Mouse (Mus musculus): ENCODE data around the gene Phf14. TPM values are rescaled to one million over a fixed set of nuclear protein-coding genes. Genes with fewer than 3 reads are reported as not detected.
"Not testable (repeated sequence)": the region's sequence is repeated elsewhere in the genome, so short reads cannot be mapped to it uniquely, and the experiment has no call there.

Gene Phf14
- polyA plus RNA-seq (2015; fragmentation: Nextera tagmentation; extraction: Ambion mirVana), result 47.7 and 61.8 TPM in 2 replicates

DNA sequence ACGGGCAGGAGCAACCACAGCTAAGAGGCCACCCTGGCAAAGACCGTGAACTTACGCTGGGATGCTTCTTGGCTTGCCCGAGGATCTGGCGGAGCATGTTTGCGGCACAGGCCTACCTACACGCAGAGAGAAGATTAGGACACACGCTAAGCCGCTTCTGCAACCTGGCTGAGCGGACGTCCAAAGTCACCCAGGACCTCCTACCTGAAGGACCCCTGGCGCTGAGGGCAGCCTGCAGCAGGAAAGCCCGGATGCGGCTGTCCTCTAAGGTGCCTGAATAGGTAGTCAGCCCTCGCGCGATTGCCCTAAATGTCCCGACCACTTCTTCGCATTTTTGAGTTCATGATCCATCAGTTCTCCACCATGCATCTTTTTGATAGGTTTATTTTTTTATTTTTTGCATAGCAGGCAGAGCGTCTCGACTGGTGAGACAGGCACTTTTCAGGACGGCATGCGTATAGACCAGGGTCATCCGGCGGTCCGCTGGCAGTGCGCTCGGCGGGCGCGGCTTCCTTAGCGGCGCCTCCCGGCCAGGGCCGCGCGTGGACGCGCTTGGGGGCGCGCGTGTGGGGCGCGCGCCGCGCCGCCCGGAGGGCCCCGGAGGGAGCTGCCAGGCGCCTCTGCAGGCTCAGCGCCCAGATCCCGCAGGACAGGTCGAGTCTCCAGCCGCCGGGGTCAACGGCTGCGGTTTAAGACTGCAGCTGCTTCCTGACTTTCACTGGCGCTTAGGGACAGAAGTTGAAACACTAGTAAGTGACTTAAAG lies at the start of gene Phf14, which contains the start of gene Ndufa4:
Gene Phf14 (plus strand): TSS at position 541 of the 764 bp plus-strand sequence.
Gene Ndufa4 (minus strand): TSS at position 229 of the 764 bp plus-strand sequence.
- Histone ChIP-seq H3K9ac (replicated peaks; ENCODE audit: low read length) (peak within 1 kb of the TSS; percentile 93), H3K4me2 (replicated peaks; ENCODE audit: low read depth, low read length) (peak within 1 kb of the TSS; percentile 60), H3K9me3 (ENCODE audit: low read length) (no peaks in the 10 kb centered on the region), H3K27ac (ENCODE audit: low read length) (peak within 1 kb of the TSS; percentile 86), H3K36me3 (ENCODE audit: insufficient read depth, low read length) (peaks cover 15% of the 10 kb centered on the region; the same call in 1 of the 2 replicates), H3K4me3 (ENCODE audit: low read length) (peak within 1 kb of the TSS; percentile 91), H3K27me3 (ENCODE audit: insufficient read depth, low read length) (no peaks in the 10 kb centered on the region), H3K4me1 (ENCODE audit: insufficient read depth, low read length) (peaks cover 15% of the 10 kb centered on the region)
- WGBS, result under 1% methylated on average over 59 of the region's 59 CpGs
- ATAC-seq (ENCODE audit: low FRiP score, low TSS enrichment), result peak; percentile 98

DNA sequence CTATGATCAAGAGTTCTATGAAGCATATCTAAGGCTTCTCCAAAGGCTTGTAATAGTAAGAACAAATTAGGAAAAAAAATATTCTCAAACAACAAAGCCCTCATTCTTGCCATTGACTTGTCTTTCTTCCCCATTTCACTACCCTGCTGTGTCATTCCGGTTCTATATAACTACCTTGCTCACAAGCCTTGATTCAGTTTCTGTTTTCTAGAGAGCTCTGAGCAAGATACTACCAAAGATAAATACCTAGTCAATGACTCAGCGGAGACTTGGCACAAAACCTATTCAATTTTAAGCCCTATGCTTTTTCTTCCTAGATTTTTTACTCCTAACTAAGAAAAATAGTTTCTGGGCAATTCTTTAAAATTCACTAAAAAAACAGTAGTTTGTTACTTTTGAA lies 32.2 kb upstream of the Phf14 start:
- H3K36me3 ChIP-seq (ENCODE audit: insufficient read depth, low read length); H3K4me3 ChIP-seq (ENCODE audit: low read length); ATAC-seq (ENCODE audit: low FRiP score, low TSS enrichment); H3K4me1 ChIP-seq (ENCODE audit: insufficient read depth, low read length); H3K27ac ChIP-seq (ENCODE audit: low read length); H3K4me2 ChIP-seq (replicated peaks; ENCODE audit: low read depth, low read length); H3K9ac ChIP-seq (replicated peaks; ENCODE audit: low read length); H3K9me3 ChIP-seq (ENCODE audit: low read length); H3K27me3 ChIP-seq (ENCODE audit: insufficient read depth, low read length): not testable (repeated sequence)
- no CpG with 5 or more reads among the region's 2 CpGs for WGBS

DNA sequence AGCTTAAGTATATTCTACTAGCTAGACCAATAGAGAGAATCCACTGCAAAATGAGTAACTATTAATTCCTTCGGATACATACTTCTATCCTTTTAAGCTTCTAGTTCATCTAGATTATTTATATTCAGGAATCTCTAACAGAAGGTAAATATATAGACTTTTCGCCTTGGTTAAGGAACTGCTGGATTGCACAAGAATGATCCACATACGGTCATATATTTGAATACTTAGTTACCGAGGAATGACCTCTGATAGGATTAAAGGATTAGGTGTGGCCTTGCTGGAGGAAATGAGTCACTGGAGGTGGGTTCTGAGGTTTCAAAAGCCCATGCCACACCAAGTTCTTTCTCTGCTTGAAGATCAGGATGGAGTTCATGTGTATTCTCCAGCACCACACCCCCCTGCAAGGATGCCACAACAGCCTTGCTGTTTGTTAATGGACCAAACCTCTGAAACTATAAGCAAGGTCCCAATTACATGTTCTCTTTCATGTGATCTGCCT lies 6.7 kb upstream of the Phf14 start:
- Histone ChIP-seq H3K27ac (ENCODE audit: low read length) (no peak overlapping the region), H3K4me2 (replicated peaks; ENCODE audit: low read depth, low read length) (no peak overlapping the region), H3K27me3 (ENCODE audit: insufficient read depth, low read length) (no peaks in the 10 kb centered on the region), H3K9ac (replicated peaks; ENCODE audit: low read length) (no peak overlapping the region), H3K4me3 (ENCODE audit: low read length) (no peak overlapping the region), H3K36me3 (ENCODE audit: insufficient read depth, low read length) (peaks cover 47% of the 10 kb centered on the region), H3K9me3 (ENCODE audit: low read length) (no peaks in the 10 kb centered on the region), H3K4me1 (ENCODE audit: insufficient read depth, low read length) (peaks cover 1% of the 10 kb centered on the region)
- ATAC-seq (ENCODE audit: low FRiP score, low TSS enrichment), result no peak
- 93% methylated on average over 4 of the region's 4 CpGs for WGBS

DNA sequence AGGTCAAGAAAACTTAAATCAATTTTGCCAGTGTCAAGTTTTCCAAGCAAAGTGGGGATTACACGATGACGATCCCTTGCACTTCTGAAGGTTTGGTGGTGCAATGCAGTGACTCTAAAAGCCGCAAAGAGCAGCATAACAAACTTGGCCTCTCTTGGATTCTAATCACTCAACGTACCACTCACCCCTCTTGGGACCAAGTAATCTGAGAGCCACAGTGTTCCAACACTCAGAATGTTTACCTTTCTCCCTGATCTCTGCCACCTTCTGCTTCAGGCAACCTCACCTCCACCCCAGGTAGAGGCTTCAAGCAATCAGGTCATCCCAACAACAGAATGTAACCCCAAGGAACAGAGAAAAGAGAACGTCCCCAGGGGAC lies 730 bp upstream of the Phf14 start:
- Histone ChIP-seq H3K27me3 (ENCODE audit: insufficient read depth, low read length) (no peaks in the 10 kb centered on the region), H3K4me1 (ENCODE audit: insufficient read depth, low read length) (peaks cover 15% of the 10 kb centered on the region), H3K9ac (replicated peaks; ENCODE audit: low read length) (peak overlapping the region; percentile 93), H3K36me3 (ENCODE audit: insufficient read depth, low read length) (peaks cover 21% of the 10 kb centered on the region; the same call in 1 of the 2 replicates), H3K4me2 (replicated peaks; ENCODE audit: low read depth, low read length) (peak overlapping the region; percentile 60), H3K27ac (ENCODE audit: low read length) (peak overlapping the region; percentile 86), H3K9me3 (ENCODE audit: low read length) (no peaks in the 10 kb centered on the region), H3K4me3 (ENCODE audit: low read length) (peak overlapping the region; percentile 91)
- WGBS, result 2% methylated on average over 5 of the region's 5 CpGs
- peak; percentile 49 for ATAC-seq (ENCODE audit: low FRiP score, low TSS enrichment)

DNA sequence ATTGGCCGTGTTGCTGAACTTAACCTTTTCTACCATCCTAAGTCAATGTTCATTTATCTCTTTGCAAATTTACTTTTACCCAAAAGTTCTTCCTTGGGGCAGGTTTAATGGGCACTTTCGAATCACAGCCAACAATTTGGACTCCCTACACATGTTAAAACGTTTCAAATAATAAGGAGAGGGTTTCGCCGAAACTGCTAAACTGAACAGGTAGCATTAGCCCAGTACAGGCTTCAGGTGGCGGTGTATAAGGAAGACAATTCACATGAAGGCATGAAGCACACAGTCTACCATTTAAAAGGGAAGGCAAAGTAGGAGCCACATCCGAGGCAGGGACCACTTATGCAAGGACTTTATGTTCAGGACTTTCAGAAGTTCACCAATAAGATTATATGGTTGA lies 561 bp downstream of the Phf14 start:
- Histone ChIP-seq H3K27ac (ENCODE audit: low read length) (peak overlapping the region; percentile 35), H3K4me2 (replicated peaks; ENCODE audit: low read depth, low read length) (peak overlapping the region; percentile 60), H3K27me3 (ENCODE audit: insufficient read depth, low read length) (no peaks in the 10 kb centered on the region), H3K9ac (replicated peaks; ENCODE audit: low read length) (peak overlapping the region; percentile 93), H3K36me3 (ENCODE audit: insufficient read depth, low read length) (peaks cover 10% of the 10 kb centered on the region; the same call in 1 of the 2 replicates), H3K4me3 (ENCODE audit: low read length) (peak overlapping the region; percentile 91), H3K9me3 (ENCODE audit: low read length) (no peaks in the 10 kb centered on the region), H3K4me1 (ENCODE audit: insufficient read depth, low read length) (peaks cover 15% of the 10 kb centered on the region)
- WGBS, result 30% methylated on average over 7 of the region's 7 CpGs
- no peak for ATAC-seq (ENCODE audit: low FRiP score, low TSS enrichment)

DNA sequence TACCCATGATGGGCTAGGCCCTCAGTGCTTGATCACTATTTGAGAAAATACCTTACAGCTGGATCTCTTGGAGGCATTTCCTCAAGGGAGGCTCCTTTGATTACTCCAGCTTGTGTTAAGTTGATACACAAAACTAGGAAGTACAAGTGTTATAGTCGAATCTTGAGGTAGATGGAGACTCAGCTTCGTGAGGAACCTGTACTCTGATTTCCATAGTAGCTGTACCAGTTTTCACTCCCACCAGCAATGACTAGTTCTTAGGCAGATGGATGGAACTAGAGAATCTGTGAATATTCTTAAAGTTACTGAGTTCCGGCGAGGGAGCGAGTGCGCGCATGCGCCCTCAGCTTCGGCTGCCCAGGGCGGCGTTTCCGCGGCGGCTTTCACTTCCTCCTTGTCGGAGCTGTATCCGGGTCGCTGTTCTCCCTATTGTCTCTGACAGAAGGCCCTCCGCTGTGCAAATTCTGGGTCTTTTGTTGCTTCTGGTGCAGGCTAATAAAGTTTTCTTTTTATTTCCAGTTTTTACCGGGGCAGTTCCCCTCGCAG lies 18.0 kb downstream of the Phf14 start:
- Histone ChIP-seq H3K4me2 (replicated peaks; ENCODE audit: low read depth, low read length) (peak overlapping the region; percentile 75), H3K36me3 (ENCODE audit: insufficient read depth, low read length) (peaks cover 6% of the 10 kb centered on the region), H3K27ac (ENCODE audit: low read length) (peak overlapping the region; percentile 99), H3K9me3 (ENCODE audit: low read length) (no peaks in the 10 kb centered on the region), H3K4me3 (ENCODE audit: low read length) (peak overlapping the region; percentile 86), H3K27me3 (ENCODE audit: insufficient read depth, low read length) (no peaks in the 10 kb centered on the region), H3K9ac (replicated peaks; ENCODE audit: low read length) (peak overlapping the region; percentile 99), H3K4me1 (ENCODE audit: insufficient read depth, low read length) (peaks cover 18% of the 10 kb centered on the region)
- ATAC-seq (ENCODE audit: low FRiP score, low TSS enrichment), result peak; percentile 97
- 0% methylated on average over 20 of the region's 20 CpGs for WGBS

DNA sequence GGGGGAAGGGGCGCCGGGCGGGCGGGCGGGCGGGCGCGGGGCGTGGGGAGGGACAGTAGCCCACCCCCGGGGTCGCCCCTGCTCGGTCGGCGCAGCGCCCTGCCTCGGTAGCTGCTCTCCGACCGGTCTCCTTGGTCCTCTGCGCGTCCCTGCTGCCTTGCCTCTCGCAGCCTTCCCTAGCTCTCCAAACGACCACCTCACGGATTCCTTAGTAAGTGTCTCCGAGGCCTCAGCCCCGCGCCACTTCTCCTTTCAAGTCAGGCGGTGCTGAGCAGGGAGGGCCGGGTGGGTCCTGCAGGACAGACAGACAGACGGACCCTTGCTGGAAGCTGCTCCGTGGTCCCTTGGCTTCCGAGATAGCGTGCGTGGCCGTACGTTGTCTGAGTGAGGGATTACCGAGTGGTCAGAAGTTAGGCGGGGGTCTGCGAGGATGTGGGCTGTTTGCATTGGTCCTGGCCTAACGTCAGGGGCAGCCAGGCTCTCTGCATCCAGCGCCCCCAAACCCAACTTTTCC lies 18.5 kb downstream of the Phf14 start:
- Histone ChIP-seq H3K4me1 (ENCODE audit: insufficient read depth, low read length) (peaks cover 18% of the 10 kb centered on the region), H3K36me3 (ENCODE audit: insufficient read depth, low read length) (peaks cover 6% of the 10 kb centered on the region), H3K9me3 (ENCODE audit: low read length) (no peaks in the 10 kb centered on the region), H3K9ac (replicated peaks; ENCODE audit: low read length) (peak overlapping the region; percentile 99), H3K4me3 (ENCODE audit: low read length) (peak overlapping the region; percentile 86), H3K27ac (ENCODE audit: low read length) (peak overlapping the region; percentile 99), H3K4me2 (replicated peaks; ENCODE audit: low read depth, low read length) (peak overlapping the region; percentile 75), H3K27me3 (ENCODE audit: insufficient read depth, low read length) (no peaks in the 10 kb centered on the region)
- peak; percentile 89 for ATAC-seq (ENCODE audit: low FRiP score, low TSS enrichment)
- WGBS, result 0% methylated on average over 30 of the region's 40 CpGs

DNA sequence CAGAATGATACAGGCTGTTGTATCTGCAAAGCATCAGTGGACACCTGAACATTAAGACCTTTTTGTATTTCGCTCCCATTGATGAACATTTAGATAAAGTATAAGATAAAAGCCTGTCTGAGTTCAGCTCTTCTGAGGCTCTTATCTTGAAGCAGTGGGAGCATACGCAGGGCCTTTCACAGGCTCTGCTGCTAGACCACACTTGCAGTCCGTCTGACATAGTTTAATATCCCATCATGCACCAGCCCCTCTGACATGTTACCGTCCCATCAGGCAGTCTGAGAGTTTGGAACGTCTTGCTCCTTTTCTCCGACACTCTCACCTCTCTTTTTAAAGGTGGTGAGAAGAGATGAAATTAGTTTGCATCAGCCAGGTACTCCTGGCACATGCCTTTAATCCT lies 19.9 kb downstream of the Phf14 start:
- H3K4me3 ChIP-seq (ENCODE audit: low read length), result peak overlapping the region; percentile 86
- 70% methylated on average over 6 of the region's 6 CpGs for WGBS

DNA sequence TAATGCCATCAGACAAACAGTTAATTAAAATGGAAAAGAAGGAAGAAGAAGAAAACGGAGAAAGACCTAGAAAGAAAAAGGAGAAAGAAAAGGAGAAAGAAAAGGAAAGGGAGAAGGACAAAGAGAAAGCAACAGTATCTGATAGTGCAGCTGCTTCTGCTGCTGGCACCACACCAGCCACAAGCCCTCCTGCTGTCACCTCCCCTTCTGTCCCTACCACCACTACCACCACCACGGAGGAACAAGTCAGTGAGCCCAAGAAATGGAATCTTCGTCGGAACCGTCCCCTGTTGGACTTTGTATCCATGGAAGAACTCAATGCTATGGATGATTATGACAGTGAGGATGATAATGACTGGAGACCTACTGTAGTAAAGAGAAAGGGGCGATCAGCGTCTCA lies 25.8 kb downstream of the Phf14 start:
- 90% methylated on average over 7 of the region's 7 CpGs for whole genome bisulfite sequencing

More for the DNA sequence above, 19.9 kb downstream of the Phf14 start:
- Histone ChIP-seq H3K9me3 (ENCODE audit: low read length) (no peaks in the 10 kb centered on the region), H3K27me3 (ENCODE audit: insufficient read depth, low read length) (no peaks in the 10 kb centered on the region), H3K9ac (replicated peaks; ENCODE audit: low read length) (no peak overlapping the region), H3K36me3 (ENCODE audit: insufficient read depth, low read length) (peaks cover 6% of the 10 kb centered on the region), H3K4me2 (replicated peaks; ENCODE audit: low read depth, low read length) (peak overlapping the region; percentile 75), H3K4me1 (ENCODE audit: insufficient read depth, low read length) (peaks cover 18% of the 10 kb centered on the region), H3K27ac (ENCODE audit: low read length) (no peak overlapping the region)
- ATAC-seq (ENCODE audit: low FRiP score, low TSS enrichment), result no peak

More for the DNA sequence above, 25.8 kb downstream of the Phf14 start:
- Histone ChIP-seq H3K9ac (replicated peaks; ENCODE audit: low read length) (no peak overlapping the region), H3K27ac (ENCODE audit: low read length) (no peak overlapping the region), H3K27me3 (ENCODE audit: insufficient read depth, low read length) (no peaks in the 10 kb centered on the region), H3K9me3 (ENCODE audit: low read length) (no peaks in the 10 kb centered on the region), H3K4me3 (ENCODE audit: low read length) (no peak overlapping the region), H3K4me1 (ENCODE audit: insufficient read depth, low read length) (no peaks in the 10 kb centered on the region), H3K36me3 (ENCODE audit: insufficient read depth, low read length) (peaks cover 3% of the 10 kb centered on the region; the same call in 1 of the 2 replicates), H3K4me2 (replicated peaks; ENCODE audit: low read depth, low read length) (no peak overlapping the region)
- no peak for ATAC-seq (ENCODE audit: low FRiP score, low TSS enrichment)

Data from kidney, embryonic 16.5 days (tissue).